17 mouse cellular contexts compared by ENCODE assay signal in the genomic region with DNA sequence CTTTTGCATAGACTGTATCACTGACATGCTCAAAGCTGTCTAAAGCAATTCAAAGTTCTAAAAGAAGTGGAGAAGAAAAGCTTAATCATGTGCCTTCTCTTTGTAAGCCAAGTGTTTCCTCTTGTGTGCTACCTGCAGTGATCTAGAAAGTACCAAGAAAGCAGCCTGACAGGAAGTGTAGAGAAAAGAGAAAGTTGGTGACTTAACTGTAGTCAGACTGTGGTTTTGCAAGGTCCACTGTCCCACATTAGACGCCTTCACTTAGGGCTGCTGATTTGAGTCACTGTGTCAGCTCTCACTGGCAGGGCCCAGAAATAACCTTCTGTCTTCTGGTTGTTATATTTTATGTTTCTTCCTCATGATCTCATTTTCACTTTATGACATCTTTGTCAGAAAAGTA. TPM values are rescaled to one million over a fixed set of nuclear protein-coding genes. Genes with fewer than 3 reads are reported as not detected.
"Had no signal": no experiment of that assay in that cellular context is flagged by ENCODE, and none has a peak within 500 bp of the region (broad histone marks: within the 10 kb centered on the region; RNA-seq: fewer than 3 reads in every experiment).

No protein-coding gene starts in this region.

- H3K4me2 ChIP-seq: limb, embryonic 12.5 days; liver, embryonic 13.5 days; lung, embryonic 15.5 days; midbrain, embryonic 12.5 days; neural tube, embryonic 12.5 days had no signal

- ATAC-seq: liver, postnatal 0 days had no signal

- H3K9me3 ChIP-seq: limb, embryonic 12.5 days; liver, embryonic 13.5 days; lung, embryonic 15.5 days; midbrain, embryonic 12.5 days; neural tube, embryonic 12.5 days had no signal

- H3K9ac ChIP-seq: limb, embryonic 12.5 days; liver, embryonic 13.5 days; liver, postnatal 0 days; lung, embryonic 15.5 days; midbrain, embryonic 12.5 days; neural tube, embryonic 12.5 days had no signal

- H3K36me3 ChIP-seq: limb, embryonic 12.5 days; liver, embryonic 13.5 days; lung, embryonic 15.5 days; midbrain, embryonic 12.5 days; neural tube, embryonic 12.5 days had no signal

- H3K4me1 ChIP-seq: limb, embryonic 12.5 days; liver, embryonic 13.5 days; lung, embryonic 15.5 days; midbrain, embryonic 12.5 days; neural tube, embryonic 12.5 days had no signal

- H3K27me3 ChIP-seq: limb, embryonic 12.5 days; liver, embryonic 13.5 days; lung, embryonic 15.5 days; midbrain, embryonic 12.5 days; neural tube, embryonic 12.5 days had no signal

- H3K4me3 ChIP-seq: limb, embryonic 12.5 days; liver, embryonic 13.5 days; lung, embryonic 15.5 days; midbrain, embryonic 12.5 days; myocyte; neural tube, embryonic 12.5 days had no signal

- DNase-seq: kidney, adult 8-10 months; kidney, postnatal 25 days; layer of hippocampus, postnatal 36 days; liver; liver, embryonic 13.5 days; liver, postnatal 0 days; lung, postnatal 14 days; retina, postnatal 1 day; right cerebral cortex, postnatal 4 days; spleen, adult 18-20 months had no signal

- H3K27ac ChIP-seq: limb, embryonic 12.5 days; liver, embryonic 13.5 days; lung, embryonic 15.5 days; macrophage; midbrain, embryonic 12.5 days; neural tube, embryonic 12.5 days had no signal

RNA-seq across cellular contexts. Expression of a gene that starts 29.1 kb away (rescaled TPM):
- total RNA-seq: left cerebral cortex, postnatal 36 days had no signal
- polyA plus RNA-seq: macrophage had no signal
